Mouse (Mus musculus) frontal cortex, postnatal 10 days (tissue): ENCODE measurements at regions not wholly inside any gene's neighbourhood (a gene's known extent, or its start where the extent isn't known, plus 50 kb on each side); places are given as distances from the start of the nearest gene placed in this dataset.

Experiments used
- DNase-seq, 2 experiments: peaks; one replicate each; pipeline ENCODE4 v3.0.0; 2022; ENCODE audit warnings: low spot score in 2 of 2, mixed read lengths in 1 of 2

GRCm38 (mm10) chr5:43339671-43340070 is 106.7 kb downstream of the Cpeb2 start:
- DNase-seq: no peak

GRCm38 (mm10) chr5:43341475-43341874 is 108.5 kb downstream of the Cpeb2 start:
- DNase-seq: no peak

- no peak for DNase-seq
Observed at GRCm38 (mm10) chr5:43344441-43344840, 111.5 kb downstream of the Cpeb2 start.

- DNase-seq: no peak
Observed at GRCm38 (mm10) chr5:43350987-43351386, 118.0 kb downstream of the Cpeb2 start.

- DNase-seq: no peak
Observed at GRCm38 (mm10) chr5:43353021-43353990, 120.3 kb downstream of the Cpeb2 start.

GRCm38 (mm10) chr5:43354351-43354942 is 121.5 kb downstream of the Cpeb2 start:
- DNase-seq: no peak

- peak; percentile 66 to 69 for DNase-seq
Observed at GRCm38 (mm10) chr5:43355026-43355580, 122.1 kb downstream of the Cpeb2 start.

GRCm38 (mm10) chr5:43355832-43356231 is 122.9 kb downstream of the Cpeb2 start:
- no peak for DNase-seq

GRCm38 (mm10) chr5:43357100-43357680 is 124.2 kb downstream of the Cpeb2 start:
- DNase-seq: no peak

GRCm38 (mm10) chr5:43357901-43358300 is 124.9 kb downstream of the Cpeb2 start:
- DNase-seq: no peak

GRCm38 (mm10) chr5:43358928-43359765 is 126.2 kb downstream of the Cpeb2 start:
- no peak for DNase-seq

GRCm38 (mm10) chr5:43360298-43360697 is 127.3 kb downstream of the Cpeb2 start:
- no peak for DNase-seq

- no peak for DNase-seq
Observed at GRCm38 (mm10) chr5:43361026-43361425, 128.1 kb downstream of the Cpeb2 start.

GRCm38 (mm10) chr5:43372385-43372784 is 139.4 kb downstream of the Cpeb2 start:
- DNase-seq: no peak

GRCm38 (mm10) chr5:43384689-43385375 is 130.5 kb upstream of the C1qtnf7 start:
- no peak for DNase-seq

GRCm38 (mm10) chr5:43390997-43391396 is 124.3 kb upstream of the C1qtnf7 start:
- no peak for DNase-seq

GRCm38 (mm10) chr5:43391412-43392029 is 123.8 kb upstream of the C1qtnf7 start:
- DNase-seq: peak in 1 of 2 experiments; percentile 21

- peak in 1 of 2 experiments; percentile 13 for DNase-seq
Observed at GRCm38 (mm10) chr5:43392908-43393545, 122.3 kb upstream of the C1qtnf7 start.

GRCm38 (mm10) chr5:43417259-43417658 is 98.1 kb upstream of the C1qtnf7 start:
- DNase-seq: no peak
